Mouse (Mus musculus): ENCODE results near the gene Crebzf.

The Crebzf gene

GRCm38 (mm10) chr7:90442518-90443080 is at the start of gene Crebzf:
TSS of gene Crebzf (plus strand) at chr7:90442729.
- DNase-seq (ENCODE audit: low spot score in 2 of 2): peak; percentile 93

GRCm38 (mm10) chr7:90395073-90395472 is 47.5 kb upstream of the Crebzf start:
- no peak for DNase-seq (ENCODE audit: low spot score in 2 of 2)

GRCm38 (mm10) chr7:90395928-90396327 is 46.6 kb upstream of the Crebzf start:
- DNase-seq (ENCODE audit: low spot score in 2 of 2): no peak

GRCm38 (mm10) chr7:90409934-90410333 is 32.6 kb upstream of the Crebzf start:
- peak in 1 of 2 experiments; percentile 48 for DNase-seq (ENCODE audit: low spot score in 2 of 2)

- peak; percentile 66 to 79 for DNase-seq (ENCODE audit: low spot score in 2 of 2)
Observed at GRCm38 (mm10) chr7:90426020-90427001, 16.2 kb upstream of the Crebzf start, which contains the start of gene Ccdc89. TSS of gene Ccdc89 (plus strand) at chr7:90426577.

- no peak for DNase-seq (ENCODE audit: low spot score in 2 of 2)
Observed at GRCm38 (mm10) chr7:90427006-90427405, 15.5 kb upstream of the Crebzf start.

- DNase-seq (ENCODE audit: low spot score in 2 of 2): no peak
Observed at GRCm38 (mm10) chr7:90432221-90432620, 10.3 kb upstream of the Crebzf start.

- DNase-seq (ENCODE audit: low spot score in 2 of 2): no peak
Observed at GRCm38 (mm10) chr7:90440044-90440443, 2.5 kb upstream of the Crebzf start.

GRCm38 (mm10) chr7:90442070-90442469 is 459 bp upstream of the Crebzf start:
- no peak for DNase-seq (ENCODE audit: low spot score in 2 of 2)

GRCm38 (mm10) chr7:90443101-90444091 is 867 bp downstream of the Crebzf start:
- DNase-seq (ENCODE audit: low spot score in 2 of 2): peak; percentile 52 to 62

GRCm38 (mm10) chr7:90444206-90444605 is 1.7 kb downstream of the Crebzf start:
- no peak for DNase-seq (ENCODE audit: low spot score in 2 of 2)

- no peak for DNase-seq (ENCODE audit: low spot score in 2 of 2)
Observed at GRCm38 (mm10) chr7:90456149-90456844, 13.8 kb downstream of the Crebzf start.

- peak; percentile 75 to 82 for DNase-seq (ENCODE audit: low spot score in 2 of 2)
Observed at GRCm38 (mm10) chr7:90456845-90457468, 14.4 kb downstream of the Crebzf start, which contains the start of gene Tmem126a. TSS of gene Tmem126a (minus strand) at chr7:90457229.

GRCm38 (mm10) chr7:90457517-90457916 is 15.0 kb downstream of the Crebzf start:
- DNase-seq (ENCODE audit: low spot score in 2 of 2): no peak

GRCm38 (mm10) chr7:90460330-90460729 is 17.8 kb downstream of the Crebzf start:
- DNase-seq (ENCODE audit: low spot score in 2 of 2): no peak

- no peak for DNase-seq (ENCODE audit: low spot score in 2 of 2)
Observed at GRCm38 (mm10) chr7:90460930-90461329, 18.4 kb downstream of the Crebzf start.

GRCm38 (mm10) chr7:90461441-90461840 is 18.9 kb downstream of the Crebzf start:
- DNase-seq (ENCODE audit: low spot score in 2 of 2): no peak

- DNase-seq (ENCODE audit: low spot score in 2 of 2): no peak
Observed at GRCm38 (mm10) chr7:90473511-90473910, 31.0 kb downstream of the Crebzf start.

- peak; percentile 99 for DNase-seq (ENCODE audit: low spot score in 2 of 2)
Observed at GRCm38 (mm10) chr7:90475793-90476312, 33.3 kb downstream of the Crebzf start, which contains the start of gene Tmem126b. TSS of gene Tmem126b (minus strand) at chr7:90476001.
